Mouse (Mus musculus) heart, embryonic 13.5 days (tissue): ENCODE results near the gene Ankrd40. TPM values are rescaled to one million over a fixed set of nuclear protein-coding genes. Genes with fewer than 3 reads are reported as not detected.

ENCODE experiments used
- ATAC-seq: fragments of 200-750 bp; cut with Nextera tagmentation; 2 replicates; pipeline ENCODE4 v1.8.0; 2017; ENCODE audit warnings: moderate TSS enrichment; ENCODE audit not compliant: insufficient number of reproducible peaks, low FRiP score, low TSS enrichment; ENCODE audit errors: extremely low read depth
- H3K27ac ChIP-seq: fragments of 300-500 bp; sonication (generic); replicated peaks from 2 replicates; pipeline ENCODE4 v1.5.1; 2015; ENCODE audit warnings: moderate library complexity, mild to moderate bottlenecking, inconsistent platforms
- H3K27me3 ChIP-seq: fragments of 300-500 bp; sonication (generic); replicated peaks from 2 replicates; pipeline ENCODE4 v1.6.1; 2015; ENCODE audit warnings: mild to moderate bottlenecking, inconsistent platforms
- H3K36me3 ChIP-seq: fragments of 300-500 bp; sonication (generic); 2 replicates; pipeline ENCODE4 v1.6.1; 2015; ENCODE audit warnings: mild to moderate bottlenecking, inconsistent platforms
- H3K4me1 ChIP-seq: fragments of 300-500 bp; sonication (generic); 2 replicates; pipeline ENCODE4 v1.6.1; 2015; ENCODE audit warnings: inconsistent platforms
- H3K4me2 ChIP-seq: fragments of 300-500 bp; sonication (generic); 2 replicates; pipeline ENCODE4 v1.6.1; 2015; ENCODE audit warnings: inconsistent platforms, mild to moderate bottlenecking, moderate library complexity
- H3K4me3 ChIP-seq: fragments of 300-500 bp; sonication (generic); 2 replicates; pipeline ENCODE4 v1.5.1; 2015; ENCODE audit warnings: moderate library complexity, mild to moderate bottlenecking, inconsistent platforms
- H3K9ac ChIP-seq: fragments of 300-500 bp; sonication (generic); 2 replicates; pipeline ENCODE4 v1.6.1; 2015; ENCODE audit warnings: inconsistent platforms, mild to moderate bottlenecking, moderate library complexity
- H3K9me3 ChIP-seq: fragments of 300-500 bp; sonication (generic); 2 replicates; pipeline ENCODE4 v1.6.1; 2016; ENCODE audit warnings: inconsistent platforms
- WGBS: fragments of 180-500 bp; shearing (Covaris S2); methylation state at CpG from one replicate; pipeline ENCODE4 v1.1.7; 2015; ENCODE audit warnings: mixed read lengths; 5-methylcytosine and 5-hydroxymethylcytosine counted together
- polyA plus RNA-seq: library from polyadenylated mRNA; unstranded; fragments of >200 nt; fragmentation: Nextera tagmentation; extraction: Ambion mirVana; gene quantifications from 2 replicates; pipeline ENCODE4 v1.2.1, GENCODE M21; 2015

Gene Ankrd40
- polyA plus RNA-seq, 1 experiment from 2014 or later, result 14.6 TPM

DNA sequence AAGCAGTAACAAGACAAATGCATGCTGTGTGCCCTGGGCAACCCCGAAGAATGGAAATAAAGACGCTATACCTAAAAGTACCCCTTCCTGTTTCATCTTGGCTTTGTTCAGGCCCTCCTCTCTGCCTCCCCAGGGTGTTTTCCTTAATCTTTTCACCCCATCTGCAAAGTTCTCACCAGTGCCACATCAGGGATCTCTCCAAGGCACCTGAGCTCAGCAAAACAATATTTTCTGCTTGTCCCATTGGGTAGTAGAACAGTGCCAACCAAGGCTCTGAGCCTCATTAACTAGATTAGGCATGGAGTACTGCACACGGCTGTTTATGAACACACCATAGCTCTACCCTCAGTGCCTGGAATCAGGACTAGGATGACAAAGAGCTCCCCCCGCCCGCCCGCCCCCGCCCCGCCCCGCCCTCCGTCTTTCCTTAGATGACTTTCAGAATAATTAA is 815 bp upstream of the Ankrd40 start:
- WGBS, result 6% methylated on average over 10 of the region's 10 CpGs
- Histone ChIP-seq H3K27me3 (no peaks in the 10 kb centered on the region), H3K27ac (peak overlapping the region; percentile 99), H3K36me3 (no peaks in the 10 kb centered on the region; the same call in none of the 2 replicates), H3K4me2 (peak overlapping the region; percentile 78), H3K9me3 (no peaks in the 10 kb centered on the region), H3K9ac (peak overlapping the region; percentile 99), H3K4me3 (peak overlapping the region; percentile 89), H3K4me1 (peaks cover 48% of the 10 kb centered on the region)
- no peak for ATAC-seq

DNA sequence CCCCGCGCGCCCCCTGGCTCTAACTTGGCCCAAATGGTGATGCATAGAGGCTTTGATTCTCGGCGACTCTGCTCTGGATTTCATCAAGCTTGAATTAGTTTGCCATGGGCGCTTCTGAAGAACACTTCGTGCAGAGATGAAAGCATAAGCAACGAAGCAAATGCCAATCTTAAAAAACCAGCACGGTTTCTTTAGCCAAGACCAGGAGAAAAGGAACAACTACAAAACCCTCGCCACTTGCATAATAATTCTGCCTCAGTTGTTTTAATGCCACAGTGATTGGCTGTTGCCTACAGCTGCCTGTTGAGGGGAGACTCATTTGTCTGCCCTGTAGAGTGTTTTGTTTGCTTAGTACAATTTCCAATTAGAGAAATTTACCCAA is 834 bp downstream of the Ankrd40 start:
- H3K9me3 ChIP-seq, result no peaks in the 10 kb centered on the region
- 1% methylated on average over 10 of the region's 10 CpGs for WGBS
- peaks cover 1% of the 10 kb centered on the region for H3K36me3 ChIP-seq
- peak overlapping the region; percentile 99 for H3K27ac ChIP-seq
- H3K4me2 ChIP-seq, result peak overlapping the region; percentile 78
- no peaks in the 10 kb centered on the region for H3K27me3 ChIP-seq
- peak overlapping the region; percentile 89 for H3K4me3 ChIP-seq
- peak overlapping the region; percentile 99 for H3K9ac ChIP-seq
- peaks cover 48% of the 10 kb centered on the region for H3K4me1 ChIP-seq
- ATAC-seq, result no peak

DNA sequence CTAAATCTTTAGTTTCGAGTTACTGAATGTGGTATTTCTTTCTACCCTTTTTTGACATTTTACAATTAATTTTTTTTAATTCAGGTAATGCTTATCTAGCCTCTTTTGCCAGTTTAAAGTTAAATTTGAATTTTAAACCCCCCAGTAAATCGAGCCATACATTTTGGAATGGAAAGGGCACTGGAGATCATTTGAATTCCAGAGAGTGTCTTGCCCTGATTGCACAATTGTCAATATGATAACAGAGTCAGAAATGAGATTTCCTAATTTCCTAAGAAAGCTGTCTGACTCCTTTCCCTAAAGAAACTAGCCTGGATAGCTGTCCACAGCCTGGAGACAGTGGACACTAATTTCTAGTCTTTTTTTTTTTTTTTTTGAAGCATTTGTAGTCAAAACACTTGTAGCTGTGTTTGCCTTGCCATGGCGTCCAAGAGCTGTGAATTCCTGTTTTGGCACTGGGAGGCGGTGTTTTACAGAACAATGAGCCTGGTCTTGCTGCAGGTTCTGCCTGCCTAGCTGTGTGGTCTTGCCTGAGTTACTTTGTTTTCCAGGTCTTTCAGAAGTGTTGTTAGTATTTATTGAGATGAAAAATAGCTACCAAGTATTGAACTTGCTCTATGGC is 1.6 kb downstream of the Ankrd40 start:
- Histone ChIP-seq H3K4me3 (peak overlapping the region; percentile 89), H3K27me3 (no peaks in the 10 kb centered on the region), H3K27ac (no peak overlapping the region; the same call in 1 of the 2 replicates), H3K4me1 (peaks cover 53% of the 10 kb centered on the region), H3K4me2 (peak overlapping the region; percentile 78), H3K9me3 (no peaks in the 10 kb centered on the region), H3K36me3 (peaks cover 7% of the 10 kb centered on the region), H3K9ac (peak overlapping the region; percentile 99)
- ATAC-seq, result no peak
- WGBS, result 36% methylated on average over 4 of the region's 4 CpGs

DNA sequence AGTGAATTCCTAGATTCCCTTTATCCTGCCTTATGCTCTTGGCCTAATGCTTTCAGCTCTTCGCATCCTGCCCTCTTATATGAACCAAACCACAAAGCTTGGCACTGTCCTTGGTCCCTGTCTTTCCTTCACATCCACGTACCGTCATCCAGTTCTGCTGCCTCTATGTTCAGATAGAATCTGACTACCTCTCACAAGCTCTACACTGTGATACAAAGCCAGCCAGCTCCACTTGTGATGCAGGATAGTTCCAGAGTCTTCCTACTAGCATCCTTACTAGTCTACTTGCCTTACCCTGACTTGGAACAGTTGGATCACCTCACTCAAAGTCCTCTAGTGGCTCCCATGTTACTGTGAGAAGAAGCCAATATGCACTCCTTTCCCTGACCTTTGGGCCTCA is 2.4 kb downstream of the Ankrd40 start:
- peak overlapping the region; percentile 78; the same call in 1 of the 2 replicates for H3K4me2 ChIP-seq
- WGBS, result 92% methylated on average over 3 of the region's 3 CpGs
- no peaks in the 10 kb centered on the region for H3K27me3 ChIP-seq
- no peaks in the 10 kb centered on the region for H3K9me3 ChIP-seq
- peaks cover 57% of the 10 kb centered on the region for H3K4me1 ChIP-seq
- H3K4me3 ChIP-seq, result 0 out of 2 replicates have a peak overlapping the region, but pooled peaks have one; percentile 3
- peaks cover 14% of the 10 kb centered on the region for H3K36me3 ChIP-seq
- no peak for ATAC-seq
- H3K27ac ChIP-seq, result no peak overlapping the region
- peak overlapping the region; percentile 37; the same call in 1 of the 2 replicates for H3K9ac ChIP-seq

DNA sequence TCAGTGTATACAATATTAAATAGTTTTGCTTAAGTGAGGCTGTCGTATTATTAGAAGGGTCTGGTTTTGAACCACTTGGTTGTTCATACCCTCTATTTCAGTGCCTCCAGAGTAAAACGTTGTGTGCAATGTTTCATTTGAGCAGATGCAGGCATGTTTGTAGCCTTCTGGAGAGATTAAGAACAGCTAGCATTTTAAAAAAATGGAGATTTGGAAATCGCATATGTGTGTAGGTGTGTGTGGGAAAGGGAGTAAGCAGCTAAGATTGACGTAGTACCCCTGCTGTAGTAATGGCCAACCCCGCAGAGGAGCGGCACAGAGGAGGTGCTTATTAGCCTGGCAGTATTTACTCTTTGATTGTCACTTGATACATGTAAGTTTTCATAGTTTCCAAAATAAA is 4.9 kb downstream of the Ankrd40 start:
- Histone ChIP-seq H3K9ac (no peak overlapping the region), H3K9me3 (no peaks in the 10 kb centered on the region), H3K4me1 (peaks cover 49% of the 10 kb centered on the region), H3K4me3 (no peak overlapping the region), H3K4me2 (no peak overlapping the region), H3K36me3 (peaks cover 37% of the 10 kb centered on the region), H3K27me3 (no peaks in the 10 kb centered on the region), H3K27ac (no peak overlapping the region)
- 90% methylated on average over 6 of the region's 6 CpGs for WGBS
- ATAC-seq, result no peak

DNA sequence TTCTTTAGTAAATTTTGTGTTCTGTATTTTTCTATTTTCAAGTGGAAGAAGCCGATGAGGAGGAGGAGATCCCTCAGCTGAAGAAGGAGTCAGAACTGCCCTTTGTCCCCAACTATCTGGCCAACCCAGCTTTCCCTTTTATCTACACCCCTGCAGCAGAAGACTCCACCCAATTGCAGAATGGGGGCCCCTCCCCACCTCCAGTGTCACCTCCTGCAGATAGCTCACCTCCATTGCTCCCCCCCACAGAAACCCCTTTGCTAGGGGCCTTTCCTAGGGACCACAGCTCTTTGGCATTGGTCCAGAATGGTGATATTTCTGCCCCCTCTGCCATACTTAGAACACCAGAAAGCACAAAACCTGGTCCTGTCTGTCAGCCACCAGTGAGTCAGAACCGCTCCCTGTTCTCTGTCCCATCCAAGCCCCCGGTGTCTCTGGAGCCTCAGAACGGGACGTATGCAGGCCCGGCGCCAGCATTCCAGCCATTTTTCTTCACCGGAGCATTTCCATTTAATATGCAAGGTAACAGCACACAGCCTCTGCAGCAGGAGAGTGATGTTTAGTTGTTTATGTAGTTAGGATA is 6.7 kb downstream of the Ankrd40 start:
- H3K27me3 ChIP-seq, result no peaks in the 10 kb centered on the region
- no peak overlapping the region for H3K27ac ChIP-seq
- H3K9me3 ChIP-seq, result no peaks in the 10 kb centered on the region
- ATAC-seq, result no peak
- peaks cover 41% of the 10 kb centered on the region for H3K4me1 ChIP-seq
- peak overlapping the region; percentile 8; the same call in 1 of the 2 replicates for H3K9ac ChIP-seq
- peak overlapping the region; percentile 5; the same call in 1 of the 2 replicates for H3K4me2 ChIP-seq
- peaks cover 54% of the 10 kb centered on the region for H3K36me3 ChIP-seq
- no peak overlapping the region for H3K4me3 ChIP-seq
- WGBS, result 78% methylated on average over 8 of the region's 8 CpGs

DNA sequence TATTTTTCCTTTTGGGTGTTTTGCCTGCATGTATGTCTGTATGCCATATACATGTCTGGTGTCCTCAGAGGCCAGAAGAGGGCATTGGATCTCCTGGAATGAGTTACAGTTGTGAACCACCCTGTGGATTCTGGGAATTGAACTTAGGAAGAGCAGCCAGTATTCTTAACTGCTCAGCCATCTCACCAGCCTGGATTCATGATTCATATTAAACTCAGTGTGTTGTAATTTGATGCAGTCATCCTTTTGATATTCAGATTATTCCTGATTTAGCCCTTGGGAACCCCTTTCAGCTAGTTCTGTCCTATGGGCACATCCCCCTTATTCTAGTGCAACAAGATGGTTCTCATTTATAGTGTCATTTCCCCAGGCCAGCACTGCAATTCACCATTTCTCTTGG is 8.8 kb downstream of the Ankrd40 start:
- peaks cover 73% of the 10 kb centered on the region for H3K36me3 ChIP-seq
- no peaks in the 10 kb centered on the region for H3K9me3 ChIP-seq
- ATAC-seq, result no peak
- H3K27me3 ChIP-seq, result no peaks in the 10 kb centered on the region
- H3K4me1 ChIP-seq, result peaks cover 23% of the 10 kb centered on the region
- H3K4me2 ChIP-seq, result no peak overlapping the region
- H3K4me3 ChIP-seq, result no peak overlapping the region
- H3K27ac ChIP-seq, result no peak overlapping the region
- no peak overlapping the region for H3K9ac ChIP-seq

DNA sequence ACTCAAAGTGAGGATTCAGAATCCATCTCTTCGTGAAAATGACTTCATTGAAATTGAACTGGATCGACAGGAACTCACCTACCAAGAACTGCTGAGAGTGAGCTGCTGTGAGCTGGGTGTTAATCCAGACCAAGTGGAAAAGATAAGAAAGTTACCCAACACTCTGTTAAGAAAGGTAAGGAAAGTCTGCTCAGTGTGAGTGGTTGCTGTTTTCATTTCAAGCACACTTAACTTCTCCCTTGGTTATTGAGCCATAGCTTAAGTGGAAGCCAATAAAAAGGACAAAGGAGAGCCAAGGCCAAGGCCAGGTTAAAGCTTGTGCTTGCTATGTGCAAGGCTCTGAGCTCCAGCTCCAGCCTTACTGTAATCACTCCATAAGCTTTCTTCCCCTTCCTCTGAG is 10.5 kb downstream of the Ankrd40 start:
- H3K27me3 ChIP-seq, result no peaks in the 10 kb centered on the region
- WGBS, result 74% methylated on average over 2 of the region's 2 CpGs
- H3K9ac ChIP-seq, result no peak overlapping the region
- H3K9me3 ChIP-seq, result no peaks in the 10 kb centered on the region
- no peak for ATAC-seq
- H3K36me3 ChIP-seq, result peaks cover 73% of the 10 kb centered on the region
- H3K4me2 ChIP-seq, result no peak overlapping the region
- peaks cover 28% of the 10 kb centered on the region for H3K4me1 ChIP-seq
- H3K4me3 ChIP-seq, result no peak overlapping the region
- no peak overlapping the region for H3K27ac ChIP-seq

DNA sequence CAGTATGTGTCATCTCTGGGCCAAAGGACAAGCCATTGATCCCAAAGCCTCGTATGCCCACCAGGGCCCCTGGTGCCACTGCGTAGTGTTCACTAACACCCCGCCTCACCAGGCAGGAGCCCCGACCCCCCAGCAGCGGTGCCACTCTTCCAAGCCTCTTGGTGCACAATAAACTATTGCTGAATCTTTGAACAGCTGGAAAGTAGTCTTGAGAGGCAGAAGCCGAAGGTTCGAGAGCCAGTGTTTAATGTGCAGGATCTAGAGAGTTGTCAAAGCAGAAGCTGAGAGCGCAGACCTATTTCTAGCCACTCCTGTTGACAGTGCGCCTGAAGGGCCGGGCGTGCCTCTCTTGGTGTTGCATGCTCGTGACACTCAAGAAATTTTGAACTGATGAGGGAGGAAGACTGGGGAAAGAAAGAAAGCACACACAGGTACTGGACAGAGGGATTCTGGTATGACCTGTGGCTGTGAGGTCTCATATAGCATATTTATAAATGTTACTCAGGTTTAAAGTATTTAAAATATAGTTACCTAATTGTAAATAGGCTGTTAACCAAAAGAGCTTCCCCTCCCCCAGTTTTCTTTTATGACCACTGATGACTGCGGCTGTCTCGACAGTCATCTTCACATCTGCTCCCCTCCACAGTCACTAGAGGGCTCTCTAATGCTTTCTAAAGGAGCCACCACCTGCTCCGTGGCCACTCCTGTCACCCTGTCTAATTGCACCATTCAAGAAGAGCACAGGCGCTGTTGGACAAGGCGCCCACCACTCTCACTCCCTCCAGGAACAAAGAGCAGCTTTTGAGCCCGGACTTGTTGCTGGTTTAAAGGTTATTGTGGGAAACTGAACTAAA is 12.2 kb downstream of the Ankrd40 start:
- no peak overlapping the region for H3K27ac ChIP-seq
- peaks cover 32% of the 10 kb centered on the region for H3K4me1 ChIP-seq
- H3K27me3 ChIP-seq, result no peaks in the 10 kb centered on the region; the same call in 1 of the 2 replicates
- no peak overlapping the region for H3K4me3 ChIP-seq
- H3K9me3 ChIP-seq, result no peaks in the 10 kb centered on the region
- 50% methylated on average over 18 of the region's 18 CpGs for WGBS
- H3K9ac ChIP-seq, result no peak overlapping the region
- ATAC-seq, result no peak
- H3K4me2 ChIP-seq, result no peak overlapping the region
- peaks cover 61% of the 10 kb centered on the region for H3K36me3 ChIP-seq

DNA sequence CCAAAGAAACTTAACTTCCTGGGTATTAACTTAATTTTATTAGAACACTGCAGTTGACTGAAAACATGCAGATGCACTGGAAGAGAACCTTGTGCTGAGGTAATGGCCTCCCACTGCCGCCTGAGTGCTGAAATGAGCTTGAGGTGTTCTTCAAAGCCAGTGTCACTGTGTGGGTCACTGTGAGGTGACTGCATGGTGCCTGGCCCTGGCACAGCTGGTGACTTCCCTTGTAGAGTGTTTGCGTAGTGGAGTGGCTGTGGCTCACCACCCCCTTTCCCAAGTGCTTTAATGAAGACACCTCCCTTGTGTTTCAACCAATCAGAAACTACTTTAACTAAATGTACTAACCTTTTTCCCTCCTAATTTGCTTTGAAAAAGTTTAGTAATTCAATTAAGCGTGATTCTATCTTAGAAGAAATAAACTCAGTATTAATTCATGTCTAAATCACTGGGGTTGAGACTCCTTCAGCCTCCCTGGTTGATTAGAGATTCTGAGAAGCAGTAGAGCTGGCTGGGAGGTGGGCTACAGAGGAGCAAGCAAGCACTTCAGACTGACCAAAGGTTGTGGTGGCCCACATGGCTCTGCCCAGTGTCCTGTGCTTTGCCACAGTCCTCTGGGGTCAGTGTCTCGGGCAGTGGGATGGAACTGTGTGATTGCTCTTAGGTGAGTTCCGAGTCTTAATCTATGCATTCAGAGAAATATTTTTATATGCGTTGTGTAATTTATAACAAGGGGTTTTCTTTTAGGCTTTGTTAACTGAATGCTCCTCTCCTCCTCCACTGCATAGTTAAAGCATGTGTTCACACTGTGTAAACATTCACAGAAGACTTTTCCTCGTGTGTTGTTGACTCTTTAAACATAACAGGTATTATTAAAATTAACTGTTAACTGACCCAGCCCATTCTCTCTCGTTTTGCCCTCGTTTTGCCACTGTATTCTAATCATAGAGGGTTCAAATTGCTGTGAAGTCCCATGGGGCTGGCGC is 13.4 kb downstream of the Ankrd40 start:
- Histone ChIP-seq H3K27me3 (no peaks in the 10 kb centered on the region; the same call in 1 of the 2 replicates), H3K9ac (peak overlapping the region; percentile 48; the same call in 1 of the 2 replicates), H3K36me3 (peaks cover 48% of the 10 kb centered on the region), H3K4me2 (no peak overlapping the region), H3K27ac (peak overlapping the region; percentile 21; the same call in 1 of the 2 replicates), H3K4me1 (peaks cover 40% of the 10 kb centered on the region), H3K9me3 (no peaks in the 10 kb centered on the region), H3K4me3 (no peak overlapping the region)
- 76% methylated on average over 10 of the region's 10 CpGs for WGBS
- no peak for ATAC-seq
